Mouse (Mus musculus) heart, embryonic 14.5 days (tissue): ENCODE measurements around the gene Crp. TPM values are rescaled to one million over a fixed set of nuclear protein-coding genes. Genes with fewer than 3 reads are reported as not detected.
A peak's percentile ranks its signal among the peaks of the same experiment; 100 is the strongest.

Experiments
- ATAC-seq: fragments of 200-750 bp; cut with Nextera tagmentation; 2 replicates; pipeline ENCODE4 v1.8.0; 2017; ENCODE audit warnings: low read depth, moderate TSS enrichment; ENCODE audit not compliant: insufficient number of reproducible peaks, insufficient read depth, low FRiP score
- H3K27ac ChIP-seq, 2 experiments: fragments of 200-500 bp in 1 of 2; fragments of 300-500 bp in 1 of 2; sonication (generic) in 1 of 2; replicated peaks in 1 of 2; 2 replicates each; pipeline ENCODE4 v1.5.1; 2012 to 2014; ENCODE audit warnings: low read depth in 2 of 2, low read length in 2 of 2, control low read depth in 1 of 2, mild to moderate bottlenecking in 1 of 2, mixed read lengths in 1 of 2; ENCODE audit not compliant: control insufficient read depth in 1 of 2, insufficient read depth in 1 of 2
- H3K27me3 ChIP-seq: fragments of 300-500 bp; sonication (generic); 2 replicates; pipeline ENCODE4 v1.6.1; 2014; ENCODE audit warnings: mild to moderate bottlenecking, low read length, control low read depth; ENCODE audit not compliant: control insufficient read depth, insufficient read depth
- H3K36me3 ChIP-seq: fragments of 300-500 bp; sonication (generic); 2 replicates; pipeline ENCODE4 v1.6.1; 2014; ENCODE audit warnings: mild to moderate bottlenecking, control low read depth, low read length, mixed read lengths; ENCODE audit not compliant: control insufficient read depth, insufficient read depth
- H3K4me1 ChIP-seq, 2 experiments: fragments of 200-500 bp in 1 of 2; fragments of 300-500 bp in 1 of 2; sonication (generic) in 1 of 2; 2 replicates each; pipeline ENCODE4 v1.6.1; 2012 to 2014; ENCODE audit warnings: low read length in 2 of 2, control low read depth in 1 of 2, mixed read lengths in 1 of 2; ENCODE audit not compliant: control insufficient read depth in 2 of 2, insufficient read depth in 2 of 2
- H3K4me2 ChIP-seq: fragments of 300-500 bp; sonication (generic); 2 replicates; pipeline ENCODE4 v1.6.1; 2014; ENCODE audit warnings: mild to moderate bottlenecking, low read length
- H3K4me3 ChIP-seq, 2 experiments: fragments of 200-500 bp in 1 of 2; fragments of 300-500 bp in 1 of 2; sonication (generic) in 1 of 2; 2 replicates each; pipeline ENCODE4 v1.5.1; 2012 to 2014; ENCODE audit warnings: low read length in 2 of 2, mild to moderate bottlenecking in 2 of 2, control low read depth in 1 of 2, low read depth in 1 of 2, moderate library complexity in 1 of 2; ENCODE audit not compliant: control insufficient read depth in 1 of 2, insufficient read depth in 1 of 2
- H3K9ac ChIP-seq: fragments of 300-500 bp; sonication (generic); 2 replicates; pipeline ENCODE4 v1.6.1; 2014; ENCODE audit warnings: mild to moderate bottlenecking, low read length
- H3K9me3 ChIP-seq: fragments of 300-500 bp; sonication (generic); 2 replicates; pipeline ENCODE4 v1.6.1; 2016; ENCODE audit warnings: low read length, control low read depth; ENCODE audit not compliant: control insufficient read depth
- WGBS: fragments of 180-500 bp; shearing (Covaris S2); extraction: QIAGEN DNeasy Blood & Tissue Kit; methylation state at CpG from one replicate; pipeline ENCODE4 v1.1.7; 2014; 5-methylcytosine and 5-hydroxymethylcytosine counted together
- polyA plus RNA-seq: library from polyadenylated mRNA; unstranded; fragments of >200 nt; fragmentation: Nextera tagmentation; extraction: Ambion mirVana; gene quantifications from 2 replicates; pipeline ENCODE4 v1.2.1, GENCODE M21; 2014

Gene Crp
- not detected in 2 replicates for polyA plus RNA-seq

DNA sequence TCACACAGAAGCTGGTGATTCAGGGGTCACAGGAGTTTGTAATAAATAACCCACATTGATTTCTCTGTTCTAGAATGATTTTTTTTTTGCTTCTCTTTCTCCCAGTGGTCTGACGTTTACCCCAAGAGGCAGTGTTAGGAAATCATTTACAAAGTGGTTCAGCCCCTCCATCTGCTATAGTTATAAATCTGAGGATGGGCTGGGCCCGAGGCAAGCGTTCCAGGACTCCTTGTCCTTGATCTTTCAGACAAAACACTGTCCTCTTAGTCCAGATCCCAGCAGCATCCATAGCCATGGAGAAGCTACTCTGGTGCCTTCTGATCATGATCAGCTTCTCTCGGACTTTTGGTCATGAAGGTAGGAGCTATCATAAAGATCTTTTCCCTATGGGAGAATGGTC is at the start of gene Crp:
Gene Crp, plus strand, starts transcription at position 212 of the 400 bp plus-strand sequence.
- H3K4me1 ChIP-seq, result no peaks in the 10 kb centered on the region
- H3K27me3 ChIP-seq, result no peaks in the 10 kb centered on the region
- no peaks in the 10 kb centered on the region for H3K36me3 ChIP-seq
- H3K4me2 ChIP-seq, result no peak within 1 kb of the TSS
- ATAC-seq, result no peak
- no peak within 1 kb of the TSS for H3K9ac ChIP-seq
- WGBS, result 78% methylated on average over 4 of the region's 4 CpGs
- no peaks in the 10 kb centered on the region for H3K9me3 ChIP-seq
- H3K4me3 ChIP-seq, result no peak within 1 kb of the TSS
- no peak within 1 kb of the TSS for H3K27ac ChIP-seq

DNA sequence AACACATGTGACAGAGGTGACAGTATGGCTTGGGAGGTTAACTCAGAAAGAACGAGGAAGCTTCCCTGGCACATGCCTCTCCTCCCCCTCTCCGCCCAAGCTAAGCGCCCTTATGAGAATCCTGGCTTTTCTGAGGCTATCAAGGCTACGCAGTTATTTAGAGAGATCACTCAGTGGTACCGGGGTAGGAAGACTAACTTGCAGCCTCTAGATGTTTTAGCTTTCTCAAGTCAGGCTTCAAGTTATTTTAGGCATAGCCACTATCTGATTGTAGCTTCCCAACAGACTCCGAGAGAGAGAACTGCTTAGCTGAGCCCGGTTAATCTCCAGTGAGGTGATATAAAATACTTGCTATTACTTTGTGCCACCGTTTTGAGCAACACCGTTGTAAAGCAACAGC is 48.5 kb upstream of the Crp start:
- ATAC-seq, result no peak
- Histone ChIP-seq H3K27me3 (no peaks in the 10 kb centered on the region), H3K4me3 (no peak overlapping the region), H3K36me3 (no peaks in the 10 kb centered on the region), H3K9me3 (no peaks in the 10 kb centered on the region), H3K9ac (no peak overlapping the region), H3K4me2 (no peak overlapping the region), H3K27ac (peak overlapping the region in 1 of 2 experiments; percentile 4; a peak in 1 of 4 replicates), H3K4me1 (peaks cover 11 to 25% of the 10 kb centered on the region in 2 experiments)
- 23% methylated on average over 9 of the region's 9 CpGs for WGBS

DNA sequence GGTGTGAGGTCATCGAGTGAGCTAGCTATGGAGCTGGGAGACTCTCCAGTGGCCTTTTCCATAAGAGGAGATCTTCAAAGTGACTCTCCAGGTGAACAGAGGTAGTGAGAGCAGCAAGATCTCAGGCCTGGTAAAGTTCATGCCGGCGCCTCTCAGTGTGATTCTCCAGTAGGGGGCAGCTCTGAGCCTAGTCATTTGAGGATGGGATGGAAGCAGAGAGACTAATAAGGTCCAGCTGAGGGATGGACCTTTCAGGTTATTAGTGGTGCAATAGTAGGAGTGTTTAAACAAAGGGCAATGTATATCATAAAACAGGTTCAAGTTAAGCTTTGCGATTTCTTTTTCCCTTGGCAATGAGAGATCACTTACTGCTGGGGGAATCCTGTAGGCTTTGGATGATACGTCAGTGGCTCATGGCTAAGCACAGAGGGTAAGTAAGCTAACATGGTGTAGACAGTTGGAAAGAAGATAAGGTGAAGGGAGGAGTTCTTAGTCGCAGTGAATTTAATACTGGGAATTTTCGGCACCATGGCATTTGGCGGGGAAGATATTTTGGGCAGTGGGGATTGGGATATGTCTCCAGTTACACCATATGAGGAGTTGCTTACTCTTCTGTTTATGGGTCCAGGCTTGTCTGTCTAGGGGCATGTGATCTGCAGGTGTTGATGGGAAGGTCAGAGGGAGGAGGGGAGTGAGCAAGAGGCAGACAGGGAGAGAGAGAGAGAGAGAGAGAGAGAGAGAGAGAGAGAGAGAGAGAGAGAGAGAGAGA is 47.2 kb upstream of the Crp start:
- Histone ChIP-seq H3K27me3 (no peaks in the 10 kb centered on the region), H3K4me1 (peaks cover 11 to 25% of the 10 kb centered on the region in 2 experiments), H3K4me2 (no peak overlapping the region), H3K9me3 (no peaks in the 10 kb centered on the region), H3K36me3 (no peaks in the 10 kb centered on the region), H3K27ac (no peak overlapping the region), H3K9ac (no peak overlapping the region), H3K4me3 (no peak overlapping the region)
- ATAC-seq, result no peak
- 52% methylated on average over 8 of the region's 8 CpGs for WGBS

DNA sequence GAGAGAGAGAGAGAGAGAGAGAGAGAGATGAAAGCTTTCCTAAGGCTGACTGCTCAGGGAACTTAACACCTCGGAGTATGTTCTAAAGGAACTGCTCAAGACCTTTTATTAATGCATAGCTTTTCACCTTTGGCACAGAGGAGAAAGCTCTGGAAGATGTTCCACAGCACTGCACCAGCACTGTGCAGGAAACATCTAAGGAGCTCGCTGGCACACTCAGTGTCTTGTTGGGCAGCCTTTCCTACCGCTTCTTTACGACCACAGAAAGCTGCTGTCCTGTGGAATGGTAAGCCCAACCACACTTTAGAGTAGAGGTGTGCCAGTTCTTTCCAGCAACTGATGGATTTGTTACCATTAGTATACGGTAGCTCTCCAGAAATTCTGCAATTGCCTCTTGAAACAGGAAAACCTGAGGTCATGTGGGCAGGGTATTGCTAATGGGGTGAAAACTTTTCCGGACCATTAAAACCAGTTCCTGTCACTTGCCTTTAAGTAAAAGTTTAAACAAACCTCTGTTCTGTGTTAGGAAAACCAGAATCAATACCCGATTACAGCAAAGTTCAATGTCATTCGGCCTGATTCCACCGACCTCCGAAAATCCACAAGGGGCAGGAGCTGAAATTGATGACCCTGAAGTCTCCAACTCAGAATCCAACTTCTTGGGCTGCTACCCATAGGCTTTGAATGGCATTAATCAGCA is 46.4 kb upstream of the Crp start:
- Histone ChIP-seq H3K9me3 (no peaks in the 10 kb centered on the region), H3K4me1 (peaks cover 11 to 25% of the 10 kb centered on the region in 2 experiments), H3K9ac (no peak overlapping the region), H3K4me2 (no peak overlapping the region), H3K27ac (no peak overlapping the region), H3K4me3 (no peak overlapping the region), H3K27me3 (no peaks in the 10 kb centered on the region), H3K36me3 (no peaks in the 10 kb centered on the region)
- ATAC-seq, result no peak
- WGBS, result 83% methylated on average over 10 of the region's 10 CpGs

GRCm38 (mm10) chr1:172652040-172652662 is 45.7 kb upstream of the Crp start:
- no peak overlapping the region for H3K9ac ChIP-seq
- H3K4me1 ChIP-seq, result peaks cover 11 to 25% of the 10 kb centered on the region in 2 experiments
- H3K36me3 ChIP-seq, result no peaks in the 10 kb centered on the region
- no peak overlapping the region for H3K4me3 ChIP-seq
- no peaks in the 10 kb centered on the region for H3K27me3 ChIP-seq
- WGBS, result 61% methylated on average over 18 of the region's 18 CpGs
- H3K9me3 ChIP-seq, result no peaks in the 10 kb centered on the region
- no peak overlapping the region for H3K27ac ChIP-seq
- ATAC-seq, result no peak
- H3K4me2 ChIP-seq, result 0 out of 2 replicates have a peak overlapping the region, but pooled peaks have one; percentile 11

DNA sequence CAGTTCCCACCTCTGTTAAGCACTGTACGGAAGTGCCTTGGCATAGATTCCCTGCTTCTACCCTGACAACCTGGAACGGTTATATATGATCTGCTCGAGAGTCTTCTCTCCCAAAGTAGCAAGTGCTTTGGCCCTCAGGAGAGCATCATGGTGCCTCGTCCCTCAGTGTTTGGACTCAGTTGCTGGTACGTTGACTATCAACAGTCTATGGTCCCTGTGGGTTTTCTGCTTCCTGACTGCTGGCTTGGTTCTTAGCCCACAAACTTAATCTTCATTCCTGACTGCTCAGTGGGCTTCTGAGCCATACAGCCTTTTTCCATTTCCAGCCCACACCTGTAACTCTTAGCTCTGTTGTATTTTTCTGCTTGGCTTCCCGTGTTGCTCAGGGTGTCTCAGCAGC is 44.0 kb upstream of the Crp start:
- Histone ChIP-seq H3K27me3 (no peaks in the 10 kb centered on the region), H3K4me3 (no peak overlapping the region), H3K4me2 (no peak overlapping the region), H3K9ac (no peak overlapping the region), H3K4me1 (peaks cover 9 to 19% of the 10 kb centered on the region in 2 experiments), H3K27ac (no peak overlapping the region), H3K9me3 (no peaks in the 10 kb centered on the region), H3K36me3 (no peaks in the 10 kb centered on the region)
- ATAC-seq, result 0 out of 2 replicates have a peak, but pooled peaks have one; percentile 33
- WGBS, result 46% methylated on average over 6 of the region's 6 CpGs

DNA sequence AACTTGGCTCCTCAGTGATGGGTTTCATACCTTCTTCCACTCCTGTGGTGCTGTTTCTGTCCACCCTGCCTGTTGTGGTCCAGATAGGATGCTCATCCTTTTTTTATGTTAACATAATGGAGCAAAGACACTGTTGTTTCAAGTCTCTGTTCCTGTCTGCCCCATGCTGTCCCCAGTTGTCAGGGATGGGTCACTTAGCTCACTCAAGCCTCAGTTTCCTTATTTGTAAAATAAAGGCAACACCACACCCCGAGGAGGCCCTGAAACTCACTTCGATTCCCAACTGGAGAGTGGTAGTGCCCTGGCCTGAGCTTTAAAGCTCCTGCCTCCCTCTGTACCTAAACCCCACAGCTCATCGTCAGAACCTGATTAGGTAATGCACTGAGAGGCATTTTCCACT is 40.6 kb upstream of the Crp start:
- H3K27me3 ChIP-seq, result no peaks in the 10 kb centered on the region
- no peak overlapping the region for H3K27ac ChIP-seq
- 73% methylated on average over 3 of the region's 3 CpGs for whole genome bisulfite sequencing
- H3K4me2 ChIP-seq, result no peak overlapping the region
- no peak overlapping the region for H3K4me3 ChIP-seq
- H3K9ac ChIP-seq, result no peak overlapping the region
- H3K36me3 ChIP-seq, result no peaks in the 10 kb centered on the region
- no peaks in the 10 kb centered on the region for H3K9me3 ChIP-seq
- peaks cover 6 to 13% of the 10 kb centered on the region in 2 experiments for H3K4me1 ChIP-seq
- ATAC-seq, result no peak
